Mouse (Mus musculus) urinary bladder, postnatal 10 days (tissue): Measurements from ENCODE around the gene Itpr3.

Experiments used
- DNase-seq: peaks from one replicate; pipeline ENCODE4 v3.0.0; 2022; ENCODE audit warnings: low spot score

Itpr3 gene

GRCm38 (mm10) chr17:27071630-27072029 lies 14.5 kb downstream of the Itpr3 start:
- no peak for DNase-seq

DNA sequence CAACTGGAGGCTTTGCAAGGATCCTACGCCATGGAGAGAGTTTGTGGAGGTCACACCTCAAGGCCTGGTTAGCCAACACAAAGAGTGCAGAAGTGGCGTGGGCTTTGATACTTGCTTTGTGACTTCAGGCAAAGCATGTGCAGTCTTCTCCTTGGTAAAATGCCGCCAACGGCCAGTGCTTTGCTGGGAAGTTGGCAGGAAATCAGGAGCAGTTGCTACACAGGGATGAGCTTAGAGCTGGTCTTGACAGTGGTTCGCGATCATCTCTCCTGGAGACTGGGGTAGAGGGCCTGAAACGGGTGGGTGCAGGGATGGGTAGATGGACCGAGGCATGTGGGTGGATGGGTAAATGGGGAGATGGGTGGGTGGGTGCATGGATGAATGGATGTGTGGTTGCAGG lies 15.3 kb downstream of the Itpr3 start:
- no peak for DNase-seq

DNA sequence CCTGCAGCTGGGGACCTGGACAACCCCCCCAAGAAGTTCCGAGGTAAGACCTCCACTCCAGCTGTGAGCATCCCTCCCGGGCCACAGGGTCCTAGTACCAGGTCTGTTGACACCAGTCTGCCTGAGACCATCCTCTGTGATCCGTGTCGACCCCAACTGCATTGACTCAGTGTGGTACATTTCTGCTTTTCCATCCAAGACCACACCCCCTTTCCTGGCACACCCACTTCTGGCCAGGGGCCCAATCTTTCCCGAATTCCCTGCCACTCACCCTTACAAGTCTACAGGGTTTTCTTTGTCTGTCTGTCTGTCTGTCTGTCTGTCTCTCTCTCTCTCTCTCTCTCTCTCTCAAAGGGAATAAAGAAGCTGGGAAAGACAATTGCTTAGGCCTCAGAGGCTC lies 16.0 kb downstream of the Itpr3 start:
- no peak for DNase-seq

GRCm38 (mm10) chr17:27073778-27074177 lies 16.7 kb downstream of the Itpr3 start:
- DNase-seq: no peak

DNA sequence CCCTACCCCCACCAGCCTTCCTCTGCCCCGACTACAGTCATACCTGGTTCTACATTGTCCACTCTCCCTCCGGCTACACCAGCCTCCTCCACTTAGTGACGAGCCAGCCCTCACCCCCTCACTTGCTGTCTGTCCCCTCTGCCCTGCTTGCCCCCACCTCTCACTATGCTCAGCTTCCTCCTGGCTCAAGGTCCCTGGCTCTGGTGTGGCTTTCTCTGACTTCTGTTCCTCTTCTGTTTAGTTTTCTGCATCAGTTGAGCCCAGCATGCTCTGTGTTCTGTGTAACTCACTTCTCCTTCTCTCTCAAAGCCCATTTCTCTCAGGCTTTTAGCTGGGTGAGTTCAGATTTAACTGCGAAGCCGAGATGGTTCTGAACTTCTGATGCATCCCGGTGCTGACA lies 17.1 kb downstream of the Itpr3 start:
- no peak for DNase-seq

- no peak for DNase-seq
These were observed 18.0 kb downstream of the Itpr3 start for GRCm38 (mm10) chr17:27074849-27075745.

GRCm38 (mm10) chr17:27077133-27077532 lies 20.0 kb downstream of the Itpr3 start:
- DNase-seq: no peak

GRCm38 (mm10) chr17:27077920-27078319 lies 20.8 kb downstream of the Itpr3 start:
- no peak for DNase-seq

DNA sequence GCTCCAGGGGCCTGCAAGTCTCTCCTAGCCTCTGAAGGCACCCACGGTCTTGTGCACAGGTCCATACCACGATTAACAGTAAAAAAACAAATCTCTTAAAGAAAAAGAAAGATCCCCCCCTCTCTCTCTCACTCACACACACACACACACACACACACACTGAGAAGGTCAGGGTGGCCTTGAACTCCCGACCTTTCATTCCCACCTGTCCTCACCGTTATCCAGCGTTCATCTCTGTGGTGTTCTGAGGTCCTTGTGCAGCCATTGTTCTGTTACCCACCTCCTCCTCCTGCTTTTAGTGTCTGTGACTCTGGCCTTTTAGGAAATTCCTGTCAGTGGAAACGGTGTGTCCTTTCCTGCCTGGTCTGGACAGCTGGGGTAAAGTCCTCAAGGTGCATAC lies 21.4 kb downstream of the Itpr3 start:
- no peak for DNase-seq

DNA sequence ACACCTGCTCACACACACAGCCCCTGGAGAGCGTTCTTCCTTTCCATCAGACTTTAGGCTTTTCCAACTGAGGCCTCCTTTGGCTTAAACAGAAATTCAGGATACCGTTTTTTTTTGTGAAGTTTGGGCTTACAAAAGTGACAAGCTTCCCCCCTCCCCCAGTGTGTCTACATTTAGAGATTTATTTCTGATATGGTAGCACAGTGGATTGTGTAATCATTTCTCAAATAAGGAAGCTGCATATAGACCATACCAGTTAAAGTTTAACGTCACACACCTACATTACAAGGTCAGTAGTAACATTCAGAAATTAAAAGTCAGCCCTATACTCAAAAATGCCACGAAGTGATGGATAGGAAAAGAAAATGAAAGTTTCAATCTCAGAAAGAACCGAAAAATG lies 24.8 kb downstream of the Itpr3 start:
- no peak for DNase-seq

GRCm38 (mm10) chr17:27082796-27083195 lies 25.7 kb downstream of the Itpr3 start:
- DNase-seq: no peak

GRCm38 (mm10) chr17:27083601-27084000 lies 26.5 kb downstream of the Itpr3 start:
- DNase-seq: no peak

DNA sequence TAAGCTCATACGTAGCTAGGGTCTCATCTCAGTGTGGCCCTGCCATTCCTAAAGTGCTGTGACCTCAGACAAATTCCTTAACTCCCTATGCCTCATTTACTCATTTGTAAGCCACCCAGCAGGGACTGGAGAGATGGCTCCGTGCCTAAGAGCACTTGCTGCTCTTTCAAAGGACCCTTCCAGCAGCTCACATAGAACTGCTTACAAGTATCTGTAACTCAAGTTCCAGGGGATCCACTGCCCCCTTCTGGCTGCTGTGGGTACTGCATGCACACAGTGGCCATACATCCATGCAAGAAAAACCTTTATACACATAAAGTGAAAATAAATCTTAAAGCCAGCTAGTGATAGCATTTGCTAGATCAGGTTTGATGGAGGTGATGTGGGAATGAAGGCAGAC lies 28.6 kb downstream of the Itpr3 start:
- DNase-seq: no peak

DNA sequence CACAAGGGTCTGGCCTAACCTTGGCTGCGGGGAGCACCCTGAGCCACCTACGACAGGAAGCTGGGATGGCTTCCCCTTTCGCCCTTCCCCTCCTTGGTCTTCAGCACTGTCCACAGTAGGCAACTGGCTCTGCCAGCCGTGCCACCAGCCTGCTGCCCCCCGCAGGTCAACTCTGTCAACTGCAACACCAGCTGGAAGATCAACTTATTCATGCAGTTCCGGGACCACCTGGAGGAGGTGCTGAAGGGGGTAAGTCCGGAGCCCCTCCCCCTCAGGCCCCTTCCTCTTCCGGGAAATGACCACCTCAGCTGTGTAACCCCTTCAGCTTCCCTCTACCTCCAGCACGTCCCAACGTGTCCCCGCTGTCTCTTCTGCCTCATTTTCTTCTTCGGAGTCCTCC lies 30.3 kb downstream of the Itpr3 start:
- no peak for DNase-seq

DNA sequence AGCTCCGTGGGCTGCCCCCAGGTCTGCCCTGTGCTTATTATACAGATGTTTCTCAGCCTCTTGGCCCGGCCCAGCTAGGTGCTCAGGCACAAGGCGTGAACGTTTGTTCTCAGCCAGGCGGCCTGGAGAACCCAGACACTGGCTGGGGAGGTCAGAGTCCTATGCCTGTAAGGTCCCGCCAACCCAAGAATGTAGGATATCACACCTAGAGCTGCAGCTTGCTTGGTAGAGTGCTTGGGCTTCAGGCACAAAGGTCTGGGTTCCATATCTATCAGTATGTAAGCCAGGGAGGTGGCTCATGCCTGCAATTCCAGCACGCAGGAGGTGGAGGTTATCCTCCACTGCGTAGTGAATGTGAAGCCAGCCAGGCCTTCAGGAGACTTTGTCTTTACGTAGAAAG lies 33.0 kb downstream of the Itpr3 start:
- no peak for DNase-seq

DNA sequence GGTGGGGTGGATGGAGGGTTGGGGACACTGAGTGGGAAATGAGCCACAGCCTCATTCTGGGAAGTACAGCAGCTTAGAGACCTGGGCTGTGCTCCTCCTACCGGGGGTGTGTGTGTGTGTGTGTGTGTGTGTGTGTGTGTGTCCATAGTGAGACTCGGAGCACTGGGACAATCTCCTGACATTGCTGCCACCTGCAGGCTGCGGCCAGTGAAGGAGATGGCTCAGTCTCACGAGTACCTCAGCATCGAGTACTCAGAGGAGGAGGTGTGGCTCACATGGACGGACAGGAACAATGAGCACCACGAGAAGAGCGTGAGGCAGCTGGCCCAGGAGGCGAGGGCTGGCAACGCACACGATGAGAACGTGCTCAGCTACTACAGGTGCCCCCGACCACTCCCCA lies 38.6 kb downstream of the Itpr3 start:
- DNase-seq: no peak

- DNase-seq: no peak
These were observed 44.6 kb downstream of the Itpr3 start for GRCm38 (mm10) chr17:27101675-27102074.

- no peak for DNase-seq
These were observed 48.8 kb downstream of the Itpr3 start for GRCm38 (mm10) chr17:27105698-27106470.

DNA sequence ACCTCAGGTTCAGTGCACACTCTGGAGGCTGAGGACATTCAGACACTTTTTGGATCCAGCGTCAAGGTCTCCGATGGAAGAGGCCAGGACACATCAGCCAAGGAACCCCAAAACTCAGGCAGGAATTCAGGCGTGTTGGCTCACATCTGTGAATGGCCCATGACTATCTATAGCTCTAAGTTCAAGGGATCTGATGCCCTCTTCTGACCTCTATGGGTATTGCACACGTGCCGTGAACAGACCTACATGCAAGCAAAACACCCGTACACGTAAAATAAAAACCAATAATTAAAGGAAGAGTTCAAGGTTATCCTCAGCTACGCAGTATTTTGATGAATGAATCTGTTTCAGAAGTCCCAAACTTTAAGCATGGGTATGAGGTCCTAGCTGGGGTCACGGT lies 49.6 kb downstream of the Itpr3 start:
- no peak for DNase-seq

DNA sequence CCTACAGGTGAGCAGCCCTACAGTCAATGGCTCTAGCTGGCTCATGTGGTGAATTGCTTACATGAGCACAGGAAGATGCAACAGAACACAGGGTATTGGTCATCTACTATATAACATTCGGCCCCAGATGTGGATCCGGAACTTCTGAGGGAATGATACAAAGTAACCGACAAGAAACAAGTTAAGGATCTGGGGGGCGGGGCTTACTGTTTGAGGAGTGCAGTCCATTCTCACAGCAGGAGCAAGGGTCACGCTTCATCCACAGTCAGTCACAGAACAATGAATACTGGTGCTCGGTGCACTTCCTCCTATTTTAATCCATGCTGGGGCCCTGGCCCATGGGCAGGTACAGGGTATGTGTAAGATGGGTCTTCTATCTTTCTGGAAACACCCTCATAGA lies 50.8 kb downstream of the Itpr3 start:
- no peak for DNase-seq

GRCm38 (mm10) chr17:27110072-27110471 lies 53.0 kb downstream of the Itpr3 start:
- no peak for DNase-seq

- DNase-seq: no peak
These were observed 61.8 kb downstream of the Itpr3 start for GRCm38 (mm10) chr17:27118676-27119539.
